Mouse (Mus musculus) testis, postnatal 10 days (tissue): ENCODE measurements around the gene Sema6b.

Source experiments
- DNase-seq: peaks from one replicate; pipeline ENCODE4 v3.0.0; 2021; ENCODE audit warnings: low spot score

The Sema6b gene

GRCm38 (mm10) chr17:56139858-56140595 is at the start of gene Sema6b:
Gene Sema6b, minus strand, starts transcription at chr17:56140343.
- peak; percentile 84 for DNase-seq

GRCm38 (mm10) chr17:56185281-56186141 is 45.4 kb upstream of the Sema6b start:
- peak; percentile 68 for DNase-seq

- DNase-seq = peak; percentile 98
These were observed 43.5 kb upstream of the Sema6b start, which contains the start of gene Mydgf for GRCm38 (mm10) chr17:56183658-56184103. Gene Mydgf, minus strand, starts transcription at chr17:56183920.

- no peak for DNase-seq
These were observed 43.0 kb upstream of the Sema6b start for GRCm38 (mm10) chr17:56182975-56183657.

DNA sequence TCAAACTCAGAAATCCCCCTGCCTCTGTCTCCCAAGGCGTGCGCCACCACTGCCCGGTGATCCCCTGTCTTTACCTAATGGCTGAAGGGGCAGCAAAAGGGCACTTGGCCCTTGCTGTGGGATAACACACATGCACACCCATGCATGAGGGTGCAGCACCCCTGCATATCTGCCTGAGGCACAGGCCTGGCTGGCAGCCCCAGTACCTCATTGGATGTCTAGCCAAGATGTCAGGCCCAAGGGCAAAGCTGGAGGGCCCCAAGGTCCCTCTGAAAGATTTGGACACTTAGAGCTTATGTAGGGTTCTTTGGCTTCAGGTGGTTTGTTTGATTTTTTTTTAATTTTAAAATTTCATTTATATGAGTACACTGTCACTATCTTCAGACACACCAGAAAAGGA is 35.3 kb upstream of the Sema6b start:
- DNase-seq = no peak

DNA sequence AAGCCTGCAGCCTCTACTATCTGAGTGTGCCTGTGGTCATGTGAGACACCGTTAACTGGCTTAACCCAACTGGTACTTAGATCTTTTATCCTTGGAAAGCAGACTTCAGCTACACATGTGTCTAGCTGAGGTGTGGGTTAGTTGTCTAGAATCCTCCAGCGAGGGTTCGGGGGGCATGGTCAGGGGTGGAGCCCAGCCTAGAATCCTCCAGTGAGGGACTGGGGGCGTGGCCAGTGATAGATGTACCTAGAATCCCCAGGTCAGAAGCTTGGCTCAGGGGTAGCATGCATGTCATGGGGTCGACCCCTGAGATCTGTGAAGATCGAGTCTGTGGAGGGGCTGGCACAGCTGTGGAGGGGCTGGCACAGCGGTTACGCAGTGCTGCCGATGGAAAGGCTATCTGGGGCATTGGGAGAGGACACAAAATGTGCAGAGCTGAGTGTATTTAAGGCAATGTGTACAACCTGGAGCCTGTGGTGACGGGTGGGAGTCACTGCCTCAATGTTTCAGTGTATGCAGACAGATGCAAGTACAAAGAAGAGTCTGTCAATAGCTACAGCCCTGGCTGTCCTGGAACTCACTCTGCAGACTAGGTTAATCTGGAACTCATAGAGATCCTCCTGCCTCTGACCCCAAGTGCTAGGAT is 33.4 kb upstream of the Sema6b start:
- peak; percentile 70 for DNase-seq

GRCm38 (mm10) chr17:56171881-56172280 is 31.7 kb upstream of the Sema6b start:
- no peak for DNase-seq

DNA sequence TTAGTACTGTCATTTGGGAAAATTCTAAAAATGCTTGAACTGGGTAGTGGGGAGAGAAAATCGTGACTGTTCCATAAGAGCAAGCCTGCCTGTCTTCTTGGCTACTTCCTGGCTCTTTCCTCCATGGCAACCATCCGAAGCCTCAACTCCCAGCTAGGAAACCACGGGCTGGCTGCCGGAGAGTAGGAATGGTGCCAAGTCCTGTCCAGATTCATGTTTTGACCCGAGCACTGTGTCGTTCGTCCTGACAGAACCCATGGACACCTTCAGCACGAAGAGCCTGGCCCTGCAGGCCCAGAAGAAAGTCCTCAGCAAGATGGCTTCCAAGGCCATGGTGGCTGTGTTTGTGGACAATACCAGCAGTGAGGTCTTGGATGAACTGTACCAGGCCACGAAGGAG is 31.3 kb upstream of the Sema6b start:
- no peak for DNase-seq

DNA sequence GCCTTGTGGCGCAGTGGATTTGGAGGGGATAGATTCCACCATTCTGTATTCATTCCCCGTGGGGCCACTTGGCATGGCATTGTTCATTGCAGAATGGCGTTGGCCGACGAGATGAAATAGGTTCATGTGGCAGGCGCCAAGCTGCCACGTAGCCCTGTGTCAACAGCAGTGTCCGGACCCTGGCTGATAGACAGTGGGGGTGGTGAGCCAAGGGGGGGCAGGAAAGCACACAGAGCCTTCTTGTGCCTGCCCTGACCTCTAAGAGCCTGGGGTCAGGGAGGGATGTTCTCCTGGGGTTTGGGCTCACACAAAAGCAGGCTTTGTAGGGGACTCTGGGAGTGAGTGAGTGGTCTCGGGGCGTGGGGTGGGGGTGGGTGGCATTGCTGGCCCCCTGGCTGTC is 30.5 kb upstream of the Sema6b start:
- no peak for DNase-seq

DNA sequence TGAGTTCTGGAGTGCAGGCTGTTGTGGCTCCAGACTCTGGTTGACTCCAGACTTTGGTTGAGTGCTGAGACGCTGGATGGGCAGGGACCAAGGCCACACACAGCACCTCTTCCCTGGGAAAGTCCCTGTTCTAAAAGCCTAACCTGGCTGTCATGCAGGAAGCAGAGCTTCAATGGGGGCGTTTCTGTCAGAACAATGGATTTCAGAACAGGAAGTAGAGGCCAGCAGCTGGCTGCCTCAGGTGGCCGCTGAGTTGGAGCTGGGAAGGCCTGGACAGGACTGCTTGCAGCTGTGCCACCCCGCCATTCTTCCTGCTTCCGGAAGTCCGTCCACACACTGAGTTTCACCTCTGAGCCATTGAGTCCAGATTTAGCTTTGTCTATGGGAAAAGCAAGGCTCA is 29.7 kb upstream of the Sema6b start:
- no peak for DNase-seq

DNA sequence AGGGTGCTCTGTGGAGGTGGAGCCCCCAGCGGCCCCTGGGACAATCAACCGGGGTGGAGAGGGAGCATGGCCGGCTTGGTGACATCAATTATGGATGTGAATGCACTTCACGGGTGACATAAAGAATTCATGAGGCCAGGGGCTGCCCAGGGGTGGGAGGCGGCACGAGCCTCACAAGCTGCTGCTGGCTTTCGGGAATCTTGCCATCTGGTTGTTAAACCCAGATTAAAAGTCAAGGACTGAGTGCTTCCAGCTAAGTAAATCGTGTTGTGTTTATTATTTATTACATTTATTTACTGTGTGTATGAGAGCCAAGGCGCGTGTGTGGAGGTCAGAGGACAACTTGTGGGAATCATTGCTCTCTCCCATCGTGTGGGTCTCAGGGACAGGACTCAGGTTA is 25.5 kb upstream of the Sema6b start:
- DNase-seq = no peak

GRCm38 (mm10) chr17:56164510-56164909 is 24.4 kb upstream of the Sema6b start:
- no peak for DNase-seq

DNA sequence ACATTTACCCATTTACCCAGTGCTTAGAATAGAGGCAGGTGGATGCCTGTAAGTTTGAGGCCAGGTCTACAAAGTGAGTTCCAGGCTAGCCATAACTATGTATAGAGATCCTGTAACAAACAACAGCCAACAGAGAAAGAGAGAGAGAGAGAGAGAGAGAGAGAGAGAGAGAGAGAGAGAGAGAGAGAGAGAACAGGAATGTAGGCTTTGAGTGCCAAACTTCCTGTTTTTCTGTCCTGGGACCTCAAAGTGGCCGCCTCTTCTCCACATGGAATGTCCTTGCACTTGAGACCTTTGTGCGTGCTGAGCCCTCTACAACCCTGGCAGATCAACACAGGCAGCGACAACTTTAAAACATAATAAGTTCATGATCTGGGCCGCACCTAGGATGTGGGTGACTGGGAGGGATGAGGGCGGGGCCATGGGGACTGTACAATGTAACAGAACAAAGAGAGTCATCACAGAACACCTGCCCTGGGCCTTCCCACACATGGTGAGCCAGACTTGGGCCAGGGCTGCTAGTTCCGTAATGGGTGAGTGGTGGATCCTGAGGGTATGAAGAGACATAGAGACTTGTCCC is 23.5 kb upstream of the Sema6b start:
- DNase-seq = no peak

DNA sequence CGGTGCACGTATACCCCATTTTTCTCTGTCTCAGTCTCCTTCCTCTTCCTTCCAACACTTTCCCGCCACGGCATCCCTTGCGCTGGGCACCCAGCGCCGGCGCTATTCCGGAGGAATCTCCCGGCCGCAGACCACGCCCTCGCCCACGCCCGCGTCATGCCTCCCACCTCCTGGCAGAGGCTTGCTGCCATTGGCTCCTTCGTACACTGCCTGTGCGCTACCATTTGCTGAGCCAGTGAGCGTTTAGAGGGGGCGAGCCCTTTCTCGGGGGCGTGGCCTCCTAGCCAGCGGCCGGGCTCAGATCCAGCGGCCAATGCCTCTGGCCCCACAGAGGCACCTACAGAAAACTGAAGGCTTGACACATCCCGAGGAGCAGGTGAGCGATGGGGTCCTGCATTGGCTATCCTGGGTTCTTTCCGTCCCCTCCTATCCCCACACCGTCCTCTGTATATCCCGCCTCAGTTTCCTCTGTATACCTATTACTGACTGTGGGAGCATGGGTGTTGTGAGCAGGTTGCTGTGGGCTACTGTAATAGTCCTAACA is 22.2 kb upstream of the Sema6b start, which contains the start of gene Tnfaip8l1:
Gene Tnfaip8l1 (plus strand): TSS at position 247 of the 544 bp plus-strand sequence.
- DNase-seq = peak; percentile 96

- DNase-seq = peak; percentile 75
These were observed 19.6 kb upstream of the Sema6b start for GRCm38 (mm10) chr17:56159729-56160128.

DNA sequence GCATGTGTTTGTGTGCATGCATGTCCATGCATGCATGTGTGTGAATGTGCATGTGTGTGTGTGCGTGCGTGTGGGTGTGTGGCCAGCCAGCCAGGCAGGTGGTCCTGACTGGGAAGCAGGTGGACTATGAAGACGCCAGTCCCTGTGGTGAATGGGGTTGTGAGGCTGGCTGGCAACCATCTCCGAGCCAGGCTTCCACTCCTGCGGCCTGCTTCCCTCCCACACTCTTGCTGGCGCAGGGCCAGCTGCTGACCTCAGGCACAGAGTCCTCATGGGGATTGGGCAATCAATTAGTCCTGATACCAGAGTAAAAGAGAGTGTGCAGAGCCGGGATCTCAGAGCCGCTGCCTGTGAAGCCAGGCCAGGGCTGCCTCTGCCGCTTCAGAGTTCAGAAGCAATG is 13.5 kb upstream of the Sema6b start:
- DNase-seq = peak; percentile 86

DNA sequence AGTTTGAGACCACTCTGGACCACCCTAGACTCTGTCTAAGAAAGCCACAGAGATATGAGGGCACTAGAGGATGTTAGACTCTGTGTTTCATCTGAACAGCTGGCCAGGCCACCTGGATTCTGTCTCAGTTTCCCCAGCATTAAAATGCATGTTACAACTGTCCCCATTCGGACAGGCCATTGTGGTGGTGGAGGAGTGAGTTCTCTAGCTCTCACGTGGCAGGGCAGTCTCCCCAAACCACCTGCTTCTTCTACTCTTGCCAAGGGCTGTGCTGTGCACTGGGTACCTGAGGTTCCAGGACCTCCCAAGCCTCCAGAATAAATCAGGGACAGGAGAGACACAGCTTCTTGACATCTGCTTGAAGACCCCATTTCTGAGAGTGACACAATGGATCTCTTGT is 9.8 kb upstream of the Sema6b start:
- no peak for DNase-seq

- no peak for DNase-seq
These were observed 8.9 kb upstream of the Sema6b start for GRCm38 (mm10) chr17:56148790-56149618.

GRCm38 (mm10) chr17:56148280-56148679 is 8.1 kb upstream of the Sema6b start:
- no peak for DNase-seq

DNA sequence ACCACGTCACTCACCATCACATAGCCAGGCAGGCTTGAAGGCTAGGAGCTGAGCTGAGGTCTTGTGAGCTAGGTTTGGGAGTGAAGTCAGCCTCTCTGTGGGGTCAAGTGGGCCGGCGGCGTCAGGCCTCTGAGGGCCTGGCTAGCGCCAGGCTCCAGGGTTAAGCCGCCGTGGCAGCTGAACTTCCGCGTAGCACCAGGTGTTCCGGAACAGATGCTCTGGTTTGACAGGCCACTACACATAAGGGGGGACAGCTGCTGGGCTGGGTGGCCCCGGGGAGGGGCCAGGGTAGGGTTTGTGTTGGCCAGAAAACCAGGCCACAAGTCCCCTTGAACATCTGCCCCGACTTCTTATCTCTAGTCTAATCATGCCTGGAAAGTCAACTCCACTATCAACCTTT is 7.3 kb upstream of the Sema6b start:
- DNase-seq = no peak
